Mouse (Mus musculus): ENCODE results near the gene Myrip. TPM values are rescaled to one million over a fixed set of nuclear protein-coding genes. Genes with fewer than 3 reads are reported as not detected.
A peak's percentile ranks its signal among the peaks of the same experiment; 100 is the strongest.

The Myrip gene
- polyA plus RNA-seq, 1 experiment from 2014 or later, result 0.72 TPM

GRCm38 (mm10) chr9:120497983-120498382 is 196.7 kb downstream of the Myrip start:
- H3K36me3 ChIP-seq (ENCODE audit: control insufficient read depth, insufficient read depth, low read length), result peaks cover 26% of the 10 kb centered on the region
- no peak overlapping the region for H3K9ac ChIP-seq (ENCODE audit: low read depth, low read length)
- no peak overlapping the region for H3K27ac ChIP-seq (replicated peaks; ENCODE audit: low read depth, low read length)
- no peak for ATAC-seq (ENCODE audit: low read depth)
- peaks cover 6% of the 10 kb centered on the region; the same call in 1 of the 2 replicates for H3K4me1 ChIP-seq (ENCODE audit: control insufficient read depth, insufficient read depth, low read length)
- no peaks in the 10 kb centered on the region for H3K9me3 ChIP-seq (ENCODE audit: control insufficient read depth, low read length)
- DNase-seq (ENCODE audit: low spot score), result no peak
- H3K4me2 ChIP-seq (ENCODE audit: low read depth, low read length), result no peak overlapping the region
- WGBS, result 83% methylated on average over 5 of the region's 5 CpGs
- H3K4me3 ChIP-seq (ENCODE audit: low read depth, low read length), result no peak overlapping the region
- no peaks in the 10 kb centered on the region for H3K27me3 ChIP-seq (replicated peaks; ENCODE audit: control insufficient read depth, insufficient read depth, low read length)

GRCm38 (mm10) chr9:120501191-120501902 is 200.0 kb downstream of the Myrip start:
- H3K9ac ChIP-seq (ENCODE audit: low read depth, low read length), result no peak overlapping the region
- H3K4me2 ChIP-seq (ENCODE audit: low read depth, low read length), result no peak overlapping the region
- ATAC-seq (ENCODE audit: low read depth) (no peak), DNase-seq (ENCODE audit: low spot score) (no peak)
- H3K27ac ChIP-seq (replicated peaks; ENCODE audit: low read depth, low read length), result no peak overlapping the region
- peaks cover 6% of the 10 kb centered on the region; the same call in 1 of the 2 replicates for H3K9me3 ChIP-seq (ENCODE audit: control insufficient read depth, low read length)
- WGBS, result 45% methylated on average over 10 of the region's 10 CpGs
- no peak overlapping the region for H3K4me3 ChIP-seq (ENCODE audit: low read depth, low read length)
- no peaks in the 10 kb centered on the region for H3K4me1 ChIP-seq (ENCODE audit: control insufficient read depth, insufficient read depth, low read length)
- no peaks in the 10 kb centered on the region for H3K27me3 ChIP-seq (replicated peaks; ENCODE audit: control insufficient read depth, insufficient read depth, low read length)
- 0 out of 2 replicates have a peak, but pooled peaks cover under 1% of the 10 kb centered on the region for H3K36me3 ChIP-seq (ENCODE audit: control insufficient read depth, insufficient read depth, low read length)

- 6% methylated on average over 8 of the region's 8 CpGs for WGBS
- peak; percentile 67; the same call in 1 of the 2 replicates for ATAC-seq (ENCODE audit: low read depth)
Measured at GRCm38 (mm10) chr9:120502013-120502412, 200.7 kb downstream of the Myrip start.

GRCm38 (mm10) chr9:120504423-120504822 is 203.1 kb downstream of the Myrip start:
- Histone ChIP-seq H3K4me2 (ENCODE audit: low read depth, low read length) (no peak overlapping the region), H3K36me3 (ENCODE audit: control insufficient read depth, insufficient read depth, low read length) (no peaks in the 10 kb centered on the region), H3K27me3 (replicated peaks; ENCODE audit: control insufficient read depth, insufficient read depth, low read length) (no peaks in the 10 kb centered on the region), H3K9me3 (ENCODE audit: control insufficient read depth, low read length) (peaks cover 14% of the 10 kb centered on the region), H3K4me1 (ENCODE audit: control insufficient read depth, insufficient read depth, low read length) (no peaks in the 10 kb centered on the region), H3K9ac (ENCODE audit: low read depth, low read length) (no peak overlapping the region), H3K27ac (replicated peaks; ENCODE audit: low read depth, low read length) (no peak overlapping the region), H3K4me3 (ENCODE audit: low read depth, low read length) (no peak overlapping the region)
- no peak for DNase-seq (ENCODE audit: low spot score)
- ATAC-seq (ENCODE audit: low read depth), result no peak
- 77% methylated on average over 2 of the region's 2 CpGs for WGBS

More at GRCm38 (mm10) chr9:120502013-120502412, 200.7 kb downstream of the Myrip start:
- H3K9ac ChIP-seq (ENCODE audit: low read depth, low read length), result 0 out of 2 replicates have a peak overlapping the region, but pooled peaks have one; percentile 37
- H3K4me1 ChIP-seq (ENCODE audit: control insufficient read depth, insufficient read depth, low read length), result no peaks in the 10 kb centered on the region
- H3K36me3 ChIP-seq (ENCODE audit: control insufficient read depth, insufficient read depth, low read length), result no peaks in the 10 kb centered on the region
- peaks cover 12% of the 10 kb centered on the region for H3K9me3 ChIP-seq (ENCODE audit: control insufficient read depth, low read length)
- no peak overlapping the region for H3K4me2 ChIP-seq (ENCODE audit: low read depth, low read length)
- peak; percentile 86 for DNase-seq (ENCODE audit: low spot score)
- H3K27ac ChIP-seq (replicated peaks; ENCODE audit: low read depth, low read length), result no peak overlapping the region
- H3K27me3 ChIP-seq (replicated peaks; ENCODE audit: control insufficient read depth, insufficient read depth, low read length), result no peaks in the 10 kb centered on the region
- H3K4me3 ChIP-seq (ENCODE audit: low read depth, low read length), result no peak overlapping the region

GRCm38 (mm10) chr9:120511781-120512180 is 210.5 kb downstream of the Myrip start:
- DNase-seq (ENCODE audit: low spot score) (no peak), ATAC-seq (ENCODE audit: low read depth) (no peak)
- no peaks in the 10 kb centered on the region for H3K36me3 ChIP-seq (ENCODE audit: control insufficient read depth, insufficient read depth, low read length)
- WGBS, result 81% methylated on average over 3 of the region's 3 CpGs
- no peak overlapping the region for H3K27ac ChIP-seq (replicated peaks; ENCODE audit: low read depth, low read length)
- H3K9ac ChIP-seq (ENCODE audit: low read depth, low read length), result no peak overlapping the region
- no peak overlapping the region for H3K4me2 ChIP-seq (ENCODE audit: low read depth, low read length)
- no peak overlapping the region for H3K4me3 ChIP-seq (ENCODE audit: low read depth, low read length)
- H3K4me1 ChIP-seq (ENCODE audit: control insufficient read depth, insufficient read depth, low read length), result no peaks in the 10 kb centered on the region
- no peaks in the 10 kb centered on the region for H3K27me3 ChIP-seq (replicated peaks; ENCODE audit: control insufficient read depth, insufficient read depth, low read length)
- H3K9me3 ChIP-seq (ENCODE audit: control insufficient read depth, low read length), result peaks cover 4% of the 10 kb centered on the region; the same call in 1 of the 2 replicates

- ATAC-seq (ENCODE audit: low read depth), result no peak
- no peak for DNase-seq (ENCODE audit: low spot score)
- Histone ChIP-seq H3K27me3 (replicated peaks; ENCODE audit: control insufficient read depth, insufficient read depth, low read length) (no peaks in the 10 kb centered on the region), H3K9ac (ENCODE audit: low read depth, low read length) (no peak overlapping the region), H3K4me1 (ENCODE audit: control insufficient read depth, insufficient read depth, low read length) (no peaks in the 10 kb centered on the region), H3K4me2 (ENCODE audit: low read depth, low read length) (no peak overlapping the region), H3K27ac (replicated peaks; ENCODE audit: low read depth, low read length) (no peak overlapping the region), H3K36me3 (ENCODE audit: control insufficient read depth, insufficient read depth, low read length) (no peaks in the 10 kb centered on the region), H3K4me3 (ENCODE audit: low read depth, low read length) (no peak overlapping the region), H3K9me3 (ENCODE audit: control insufficient read depth, low read length) (no peaks in the 10 kb centered on the region)
- 74% methylated on average over 8 of the region's 8 CpGs for WGBS
Measured at GRCm38 (mm10) chr9:120516720-120517119, 215.4 kb downstream of the Myrip start.

GRCm38 (mm10) chr9:120518946-120519345 is 217.6 kb downstream of the Myrip start:
- Histone ChIP-seq H3K27me3 (replicated peaks; ENCODE audit: control insufficient read depth, insufficient read depth, low read length) (no peaks in the 10 kb centered on the region), H3K4me2 (ENCODE audit: low read depth, low read length) (no peak overlapping the region), H3K9me3 (ENCODE audit: control insufficient read depth, low read length) (no peaks in the 10 kb centered on the region), H3K4me3 (ENCODE audit: low read depth, low read length) (no peak overlapping the region), H3K36me3 (ENCODE audit: control insufficient read depth, insufficient read depth, low read length) (no peaks in the 10 kb centered on the region), H3K9ac (ENCODE audit: low read depth, low read length) (no peak overlapping the region), H3K27ac (replicated peaks; ENCODE audit: low read depth, low read length) (no peak overlapping the region), H3K4me1 (ENCODE audit: control insufficient read depth, insufficient read depth, low read length) (no peaks in the 10 kb centered on the region)
- 71% methylated on average over 3 of the region's 3 CpGs for WGBS
- no peak for DNase-seq (ENCODE audit: low spot score)
- no peak for ATAC-seq (ENCODE audit: low read depth)

GRCm38 (mm10) chr9:120519469-120520125 is 218.3 kb downstream of the Myrip start:
- H3K9me3 ChIP-seq (ENCODE audit: control insufficient read depth, low read length), result no peaks in the 10 kb centered on the region
- H3K4me2 ChIP-seq (ENCODE audit: low read depth, low read length), result no peak overlapping the region
- 45% methylated on average over 19 of the region's 19 CpGs for WGBS
- no peak overlapping the region for H3K9ac ChIP-seq (ENCODE audit: low read depth, low read length)
- no peak overlapping the region for H3K27ac ChIP-seq (replicated peaks; ENCODE audit: low read depth, low read length)
- no peaks in the 10 kb centered on the region for H3K4me1 ChIP-seq (ENCODE audit: control insufficient read depth, insufficient read depth, low read length)
- ATAC-seq (ENCODE audit: low read depth) (no peak; the same call in 1 of the 2 replicates), DNase-seq (ENCODE audit: low spot score) (peak; percentile 35)
- no peaks in the 10 kb centered on the region for H3K36me3 ChIP-seq (ENCODE audit: control insufficient read depth, insufficient read depth, low read length)
- no peak overlapping the region for H3K4me3 ChIP-seq (ENCODE audit: low read depth, low read length)
- H3K27me3 ChIP-seq (replicated peaks; ENCODE audit: control insufficient read depth, insufficient read depth, low read length), result no peaks in the 10 kb centered on the region
